Mouse (Mus musculus) megakaryocyte, embryonic 14.5 days (primary cell): Measurements from ENCODE around the gene Dnajc5.

Experiments
- FLI1 ChIP-seq: IDR thresholded peaks from 2 replicates; pipeline ENCODE4 v1.6.1; 2012; ENCODE audit warnings: low read length, inconsistent platforms, mixed read lengths
- GATA1 ChIP-seq: IDR thresholded peaks from 3 replicates; pipeline ENCODE4 v1.6.1; 2012; ENCODE audit warnings: mixed read lengths, low read length, inconsistent platforms, borderline replicate concordance

GRCm38 (mm10) chr2:181485741-181486140 lies 34.5 kb upstream of the Dnajc5 start:
- TF ChIP-seq GATA1 = no peak
- TF ChIP-seq FLI1 = no peak
